Mouse (Mus musculus) MEL (cell line): Measurements from ENCODE around the gene Aurka. TPM values are rescaled to one million over a fixed set of nuclear protein-coding genes. Genes with fewer than 3 reads are reported as not detected.

ENCODE experiments used
- DNase-seq: peaks from one replicate; pipeline ENCODE4 v3.0.0; 2011; ENCODE audit warnings: low read depth, low spot score
- H3K27ac ChIP-seq: 2 replicates; pipeline ENCODE4 v1.5.1; 2012; ENCODE audit warnings: low read depth, mild to moderate bottlenecking, control low read depth, low read length, moderate library complexity; ENCODE audit not compliant: control insufficient read depth
- H3K27me3 ChIP-seq, 2 experiments: fragments of 150-350 bp in 1 of 2; sonication (generic) in 1 of 2; 2 replicates each; pipeline ENCODE4 v1.6.1; 2012; ENCODE audit warnings: low read length in 2 of 2, mild to moderate bottlenecking in 2 of 2, improper control_type of control experiment in 1 of 2, moderate library complexity in 1 of 2; ENCODE audit not compliant: insufficient read depth in 2 of 2, control insufficient read depth in 1 of 2
- H3K36me3 ChIP-seq, 2 experiments: 2 replicates each; pipeline ENCODE4 v1.6.1; 2012 to 2014; ENCODE audit warnings: low read length in 2 of 2, improper control_type of control experiment in 1 of 2, inconsistent platforms in 1 of 2, mild to moderate bottlenecking in 1 of 2; ENCODE audit not compliant: insufficient read depth in 2 of 2, control insufficient read depth in 1 of 2
- H3K4me1 ChIP-seq, 2 experiments: fragments of 150-350 bp in 1 of 2; sonication (generic) in 1 of 2; 2 replicates each; pipeline ENCODE4 v1.6.1; 2012; ENCODE audit warnings: low read length in 2 of 2, improper control_type of control experiment in 1 of 2, mild to moderate bottlenecking in 1 of 2; ENCODE audit not compliant: insufficient read depth in 2 of 2, control insufficient read depth in 1 of 2
- H3K4me3 ChIP-seq, 2 experiments: fragments of 150-350 bp in 1 of 2; sonication (generic) in 1 of 2; 2 replicates each; pipeline ENCODE4 v1.5.1; 2012; ENCODE audit warnings: low read depth in 2 of 2, low read length in 2 of 2, mild to moderate bottlenecking in 2 of 2, moderate library complexity in 2 of 2, control low read depth in 1 of 2, improper control_type of control experiment in 1 of 2; ENCODE audit not compliant: control insufficient read depth in 1 of 2, insufficient read depth in 1 of 2
- H3K79me2 ChIP-seq: 2 replicates; pipeline ENCODE4 v1.6.1; 2012; ENCODE audit warnings: mild to moderate bottlenecking, low read length, moderate library complexity; ENCODE audit not compliant: control insufficient read depth, poor library complexity, insufficient read depth
- H3K9ac ChIP-seq: 2 replicates; pipeline ENCODE4 v1.6.1; 2012; ENCODE audit warnings: low read depth, mild to moderate bottlenecking, control low read depth, low read length, moderate library complexity; ENCODE audit not compliant: control insufficient read depth, poor library complexity, severe bottlenecking
- H3K9me3 ChIP-seq: fragments of 150-350 bp; sonication (generic); replicated peaks from 2 replicates; pipeline ENCODE4 v1.6.1; 2012; ENCODE audit warnings: mild to moderate bottlenecking, low read length, improper control_type of control experiment, moderate library complexity; ENCODE audit not compliant: insufficient read depth
- BHLHE40 ChIP-seq: IDR thresholded peaks from 2 replicates; pipeline ENCODE4 v1.6.1; 2012; ENCODE audit warnings: low read depth, mild to moderate bottlenecking, inconsistent platforms, low read length, improper control_type of control experiment, borderline replicate concordance
- E2F4 ChIP-seq: IDR thresholded peaks from 2 replicates; pipeline ENCODE4 v1.6.1; 2011; ENCODE audit warnings: low read depth, low read length, improper control_type of control experiment, borderline replicate concordance
- ELF1 ChIP-seq: IDR thresholded peaks from 2 replicates; pipeline ENCODE4 v1.6.1; 2014; ENCODE audit warnings: low read depth, mild to moderate bottlenecking, inconsistent platforms, low read length, improper control_type of control experiment, moderate library complexity
- EP300 ChIP-seq, 2 experiments: IDR thresholded peaks; 2 replicates each; pipeline ENCODE4 v1.6.1; 2011; ENCODE audit warnings: improper control_type of control experiment in 2 of 2, low read length in 2 of 2, low read depth in 1 of 2, mild to moderate bottlenecking in 1 of 2
- GABPA ChIP-seq: IDR thresholded peaks from 2 replicates; pipeline ENCODE4 v1.6.1; 2012; ENCODE audit warnings: low read depth, mild to moderate bottlenecking, inconsistent platforms, low read length, improper control_type of control experiment, moderate library complexity
- GATA1 ChIP-seq: IDR thresholded peaks from 2 replicates; pipeline ENCODE4 v1.6.1; 2011; ENCODE audit warnings: low read depth, low read length, improper control_type of control experiment
- JUND ChIP-seq: IDR thresholded peaks from 2 replicates; pipeline ENCODE4 v1.6.1; 2011; ENCODE audit warnings: low read depth, mild to moderate bottlenecking, improper control_type of control experiment, low read length
- MAFK ChIP-seq: IDR thresholded peaks from 2 replicates; pipeline ENCODE4 v1.6.1; 2011; ENCODE audit warnings: low read depth, mild to moderate bottlenecking, low read length, improper control_type of control experiment, borderline replicate concordance
- MAZ ChIP-seq: IDR thresholded peaks from 2 replicates; pipeline ENCODE4 v1.6.1; 2012; ENCODE audit warnings: low read depth, mild to moderate bottlenecking, inconsistent platforms, low read length, improper control_type of control experiment
- MXI1 ChIP-seq: IDR thresholded peaks from 2 replicates; pipeline ENCODE4 v1.6.1; 2011; ENCODE audit warnings: mild to moderate bottlenecking, low read depth, low read length, improper control_type of control experiment
- MYB ChIP-seq: IDR thresholded peaks from 2 replicates; pipeline ENCODE4 v1.6.1; 2011; ENCODE audit warnings: mild to moderate bottlenecking, low read depth, low read length, improper control_type of control experiment
- MYC ChIP-seq: IDR thresholded peaks from 2 replicates; pipeline ENCODE4 v1.6.1; 2011; ENCODE audit warnings: low read depth, mild to moderate bottlenecking, low read length, improper control_type of control experiment, moderate library complexity
- NELFE ChIP-seq: IDR thresholded peaks from 2 replicates; pipeline ENCODE4 v1.6.1; 2011; ENCODE audit warnings: low read depth, low read length, improper control_type of control experiment
- NRF1 ChIP-seq: IDR thresholded peaks from 2 replicates; pipeline ENCODE4 v1.6.1; 2014; ENCODE audit warnings: low read depth, mild to moderate bottlenecking, inconsistent platforms, low read length, improper control_type of control experiment, moderate library complexity; ENCODE audit not compliant: poor library complexity, insufficient read depth, severe bottlenecking
- POLR2A ChIP-seq, 2 experiments: IDR thresholded peaks; 2 replicates each; pipeline ENCODE4 v1.6.1; 2011 to 2012; ENCODE audit warnings: low read length in 2 of 2, mild to moderate bottlenecking in 2 of 2, control low read depth in 1 of 2, improper control_type of control experiment in 1 of 2, low read depth in 1 of 2, moderate library complexity in 1 of 2; ENCODE audit not compliant: control insufficient read depth in 1 of 2, insufficient read depth in 1 of 2, poor library complexity in 1 of 2
- POLR2AphosphoS2 ChIP-seq: IDR thresholded peaks from 2 replicates; pipeline ENCODE4 v1.6.1; 2011; ENCODE audit warnings: low read length, improper control_type of control experiment
- POLR2AphosphoS5 ChIP-seq: IDR thresholded peaks from 2 replicates; pipeline ENCODE4 v1.6.1; 2012; ENCODE audit warnings: low read depth, borderline replicate concordance, mild to moderate bottlenecking, inconsistent platforms, low read length, moderate library complexity, mixed read lengths
- RCOR1 ChIP-seq: IDR thresholded peaks from 2 replicates; pipeline ENCODE4 v1.6.1; 2012; ENCODE audit warnings: low read depth, mild to moderate bottlenecking, inconsistent platforms, low read length, improper control_type of control experiment
- SIN3A ChIP-seq: IDR thresholded peaks from 2 replicates; pipeline ENCODE4 v1.6.1; 2012; ENCODE audit warnings: low read length, improper control_type of control experiment, inconsistent platforms
- SMC3 ChIP-seq: IDR thresholded peaks from 2 replicates; pipeline ENCODE4 v1.6.1; 2011; ENCODE audit warnings: low read depth, low read length, improper control_type of control experiment
- TBP ChIP-seq: IDR thresholded peaks from 2 replicates; pipeline ENCODE4 v1.8.0; 2011; ENCODE audit warnings: low read depth, low read length, improper control_type of control experiment
- USF1 ChIP-seq: IDR thresholded peaks from 2 replicates; pipeline ENCODE4 v1.6.1; 2014; ENCODE audit warnings: low read depth, mild to moderate bottlenecking, inconsistent platforms, low read length, improper control_type of control experiment, moderate library complexity
- ZC3H11A ChIP-seq: IDR thresholded peaks from 2 replicates; pipeline ENCODE4 v1.6.1; 2012; ENCODE audit warnings: low read depth, mild to moderate bottlenecking, inconsistent platforms, low read length, improper control_type of control experiment
- ZMIZ1 ChIP-seq: IDR thresholded peaks from 2 replicates; pipeline ENCODE4 v1.6.1; 2012; ENCODE audit warnings: low read depth, mild to moderate bottlenecking, inconsistent platforms, low read length, improper control_type of control experiment, moderate library complexity
- polyA plus RNA-seq, 2 experiments: library from polyadenylated mRNA; stranded (reverse) in 1 of 2; unstranded in 1 of 2; fragments of >175 nt in 1 of 2; fragments of >200 nt in 1 of 2; gene quantifications; 2 replicates each; pipeline versions ENCODE4 v1.2.1 to v1.2.4; 2012; ENCODE audit warnings: low replicate concordance in 2 of 2, low read depth in 1 of 2; ENCODE audit not compliant: insufficient read length in 2 of 2, insufficient read depth in 1 of 2, missing spikeins in 1 of 2
- total RNA-seq: library from RNA; depleted of rRNA; stranded (reverse); fragments of 300-350 nt; gene quantifications from 2 replicates; pipeline ENCODE4 v1.2.3, GENCODE M21; 2012

Gene Aurka
- total and polyA plus RNA-seq, 3 experiments: 110 to 236 (median 150) TPM

- Histone ChIP-seq H3K9me3 (no peaks in the 10 kb centered on the region), H3K79me2 (no peaks in the 10 kb centered on the region), H3K4me1 (peaks cover 0 to 7% of the 10 kb centered on the region in 2 experiments; a peak in 2 of 4 replicates), H3K9ac (no peak overlapping the region), H3K36me3 (no peaks in the 10 kb centered on the region), H3K27ac (no peak overlapping the region), H3K27me3 (peaks cover 0 to 2% of the 10 kb centered on the region in 2 experiments; a peak in 1 of 4 replicates), H3K4me3 (no peak overlapping the region)
- TF ChIP-seq JUND (no peak), RCOR1 (no peak), MXI1 (no peak), POLR2AphosphoS5 (no peak), GABPA (no peak), GATA1 (no peak), POLR2AphosphoS2 (no peak), MAZ (no peak), USF1 (no peak), NRF1 (no peak)
- DNase-seq: no peak
Measured at GRCm38 (mm10) chr2:172406173-172406572, 35.8 kb upstream of the Aurka start.

GRCm38 (mm10) chr2:172405011-172405410 is 34.7 kb upstream of the Aurka start:
- Histone ChIP-seq H3K27ac (no peak overlapping the region), H3K9me3 (no peaks in the 10 kb centered on the region), H3K4me3 (no peak overlapping the region), H3K79me2 (no peaks in the 10 kb centered on the region), H3K4me1 (peaks cover 0 to 12% of the 10 kb centered on the region in 2 experiments; a peak in 3 of 4 replicates), H3K36me3 (no peaks in the 10 kb centered on the region; a peak in 1 of 4 replicates), H3K27me3 (peaks cover 0 to 2% of the 10 kb centered on the region in 2 experiments; a peak in 1 of 4 replicates), H3K9ac (no peak overlapping the region)
- no peak for DNase-seq
- TF ChIP-seq SIN3A (no peak), TBP (no peak), MXI1 (no peak), ZMIZ1 (no peak), E2F4 (no peak), SMC3 (no peak), MYB (no peak), EP300 (IDR thresholded peaks at IDR 0.05; ENCODE audit: low read depth in 1 of 2, low read length in 2 of 2) (no peak), MAFK (no peak), POLR2A (IDR thresholded peaks at IDR 0.05; ENCODE audit: control insufficient read depth in 1 of 2, insufficient read depth in 1 of 2, low read depth in 1 of 2, low read length in 2 of 2, poor library complexity in 1 of 2) (no peak), USF1 (no peak), ZC3H11A (no peak), NELFE (no peak), BHLHE40 (no peak), ELF1 (no peak), JUND (no peak), POLR2AphosphoS5 (no peak), NRF1 (no peak), MAZ (no peak), MYC (no peak)
